ENCODE assay signal across 9 mouse cellular contexts in genomic region chr8:94901031-94901430, GRCm38 (mm10). TPM values are rescaled to one million over a fixed set of nuclear protein-coding genes. Genes with fewer than 3 reads are reported as not detected.
DNase-seq lines count a peak whose midpoint lies in the region; ATAC-seq and TF ChIP-seq lines count a peak whose summit lies in the region.
"Had no signal": no experiment of that assay in that cellular context is flagged by ENCODE, and none has a peak within 500 bp of the region (broad histone marks: within the 10 kb centered on the region; RNA-seq: fewer than 3 reads in every experiment).

No protein-coding gene starts in this region.

- H3K27me3 ChIP-seq in kidney, adult 2 months (replicated peaks; ENCODE audit: control insufficient read depth, insufficient read depth, low read length), result no peaks in the 10 kb centered on the region
- no peaks in the 10 kb centered on the region for H3K27me3 ChIP-seq in heart, embryonic 15.5 days
- H3K27me3 ChIP-seq in liver, embryonic 12.5 days (replicated peaks), result peaks cover 3% of the 10 kb centered on the region; the same call in 1 of the 2 replicates

- H3K4me3 ChIP-seq in kidney, adult 2 months (ENCODE audit: insufficient read depth, low read depth, low read length), result no peak overlapping the region
- H3K4me3 ChIP-seq in heart, embryonic 15.5 days, result no peak overlapping the region
- H3K4me3 ChIP-seq in liver, embryonic 12.5 days, result peak overlapping the region; percentile 25

- peak overlapping the region; percentile 39 for H3K4me2 ChIP-seq in heart, embryonic 15.5 days
- peak overlapping the region; percentile 83 for H3K4me2 ChIP-seq in liver, embryonic 12.5 days

- TF ChIP-seq CTCF in kidney, adult 2 months (conservative IDR thresholded peaks at IDR 0.05; ENCODE audit: insufficient read depth, insufficient read length, low read depth, low read length), result no peak

- peak; percentile 50 for ATAC-seq in heart, embryonic 15.5 days (replicated peaks; ENCODE audit: insufficient number of reproducible peaks, insufficient read depth, low FRiP score, low read depth)
- ATAC-seq in liver, embryonic 12.5 days, result peak; percentile 28; the same call in 1 of the 2 replicates
- ATAC-seq: hindbrain, embryonic 16.5 days had no signal

- no peaks in the 10 kb centered on the region for H3K36me3 ChIP-seq in kidney, adult 2 months (ENCODE audit: control insufficient read depth, insufficient read depth, low read length)
- H3K36me3 ChIP-seq in heart, embryonic 15.5 days, result peaks cover 14% of the 10 kb centered on the region
- H3K36me3 ChIP-seq in liver, embryonic 12.5 days, result peaks cover 15% of the 10 kb centered on the region

- 48% methylated on average over 5 of the region's 5 CpGs for WGBS in kidney, adult 2 months
- 12% methylated on average over 5 of the region's 5 CpGs for WGBS in heart, embryonic 15.5 days
- WGBS in liver, embryonic 12.5 days (ENCODE audit: insufficient replicate concordance), result 12% methylated on average over 5 of the region's 5 CpGs

- TF ChIP-seq POLR2A in kidney, adult 2 months (IDR thresholded peaks at IDR 0.05; ENCODE audit: low read depth, low read length), result no peak

- 0 out of 2 replicates have a peak overlapping the region, but pooled peaks have one; percentile 33 for H3K27ac ChIP-seq in kidney, adult 2 months (ENCODE audit: insufficient read depth, low read depth, low read length)
- peak overlapping the region; percentile 88 for H3K27ac ChIP-seq in heart, embryonic 15.5 days
- peak overlapping the region; percentile 100 for H3K27ac ChIP-seq in liver, embryonic 12.5 days

- peaks cover 14% of the 10 kb centered on the region for H3K4me1 ChIP-seq in kidney, adult 2 months (ENCODE audit: control insufficient read depth, insufficient read depth, low read length)
- H3K4me1 ChIP-seq in heart, embryonic 15.5 days (replicated peaks), result peaks cover 58% of the 10 kb centered on the region
- peaks cover 64% of the 10 kb centered on the region for H3K4me1 ChIP-seq in liver, embryonic 12.5 days

- intact Hi-C loops in left cerebral cortex, postnatal 36 days (cut with DNase I), result loop anchor here (10.0 kb wide), 1 partner anchor 196 kb away; no protein-coding TSS in a partner anchor

- no peaks in the 10 kb centered on the region for H3K9me3 ChIP-seq in heart, embryonic 15.5 days (replicated peaks)
- no peaks in the 10 kb centered on the region for H3K9me3 ChIP-seq in liver, embryonic 12.5 days (replicated peaks)

- peak overlapping the region; percentile 36; the same call in 1 of the 2 replicates for H3K9ac ChIP-seq in heart, embryonic 15.5 days
- H3K9ac ChIP-seq in liver, embryonic 12.5 days, result peak overlapping the region; percentile 62

- DNase-seq in kidney, adult 2 months, result no peak
- no peak for DNase-seq in kidney, postnatal 14 days
- DNase-seq in R1 (ENCODE audit: low read depth, low spot score), result peak; percentile 54
- DNase-seq in frontal cortex, postnatal 10 days (ENCODE audit: low spot score in 2 of 2), result no peak
- DNase-seq in left cerebral cortex, postnatal 36 days (ENCODE audit: low spot score in 2 of 2), result no peak

RNA-seq across cellular contexts. Expression of gene Ccdc102a, which starts 16.9 kb away (rescaled TPM):
- polyA plus RNA-seq in kidney, adult 2 months (2012; rRNA removed), result 5.7 and 6.8 TPM in 2 replicates
- 18.6 and 25.1 TPM in 2 replicates for polyA plus RNA-seq in heart, embryonic 15.5 days (2015; fragmentation: Nextera tagmentation; extraction: Ambion mirVana)
- 9.1 and 10.0 TPM in 2 replicates for polyA plus RNA-seq in liver, embryonic 12.5 days (2016; fragmentation: Nextera tagmentation; extraction: Ambion mirVana)
- total RNA-seq in left cerebral cortex, postnatal 36 days (2021), result 1 to 10 TPM; 1.8 to 1.9 TPM

RNA-seq across cellular contexts. Expression of gene Adgrg5, which starts 22.5 kb away (rescaled TPM):
- polyA plus RNA-seq in kidney, adult 2 months (2012; rRNA removed), result 0.56 and 2.6 TPM in 2 replicates
- polyA plus RNA-seq in heart, embryonic 15.5 days (2015; fragmentation: Nextera tagmentation; extraction: Ambion mirVana), result 0.25 and 1.2 TPM in 2 replicates
- 0.90 and 0.91 TPM in 2 replicates for polyA plus RNA-seq in liver, embryonic 12.5 days (2016; fragmentation: Nextera tagmentation; extraction: Ambion mirVana)
- total RNA-seq in left cerebral cortex, postnatal 36 days (2021), result not detected
- total RNA-seq: left cerebral cortex, postnatal 14 days had no signal

RNA-seq across cellular contexts. Expression of gene Dok4, which starts 24.9 kb away (rescaled TPM):
- polyA plus RNA-seq in kidney, adult 2 months (2012; rRNA removed), result 20.2 and 21.7 TPM in 2 replicates
- 22.9 and 31.6 TPM in 2 replicates for polyA plus RNA-seq in heart, embryonic 15.5 days (2015; fragmentation: Nextera tagmentation; extraction: Ambion mirVana)
- 13.8 and 14.6 TPM in 2 replicates for polyA plus RNA-seq in liver, embryonic 12.5 days (2016; fragmentation: Nextera tagmentation; extraction: Ambion mirVana)
- total RNA-seq in left cerebral cortex, postnatal 36 days (2021), result 10 to 100 TPM; 20.0 to 22.3 TPM

RNA-seq across cellular contexts. Expression of gene Polr2c, which starts 43.8 kb away (rescaled TPM):
- 107 and 112 TPM in 2 replicates for polyA plus RNA-seq in kidney, adult 2 months (2012; rRNA removed)
- polyA plus RNA-seq in heart, embryonic 15.5 days (2015; fragmentation: Nextera tagmentation; extraction: Ambion mirVana), result 107 and 122 TPM in 2 replicates
- 107 and 112 TPM in 2 replicates for polyA plus RNA-seq in liver, embryonic 12.5 days (2016; fragmentation: Nextera tagmentation; extraction: Ambion mirVana)
- total RNA-seq in left cerebral cortex, postnatal 36 days (2021), result 10 to 100 TPM; 67.1 to 72.7 TPM

Comparison
In these comparisons a context has a peak if more than half of its experiments do, and no peak if none do; other contexts are left out.
1. H3K27ac ChIP-seq: peak in every context shown above with its lines; median percentile 100 in liver, embryonic 12.5 days; 88 in heart, embryonic 15.5 days; 33 in kidney, adult 2 months.